Mouse (Mus musculus): ENCODE measurements at regions not wholly inside any gene's neighbourhood (a gene's known extent, or its start where the extent isn't known, plus 50 kb on each side); places are given as distances from the start of the nearest gene placed in this dataset.
"Not testable (repeated sequence)": the region's sequence is repeated elsewhere in the genome, so short reads cannot be mapped to it uniquely, and the experiment has no call there.

GRCm38 (mm10) chr3:130805345-130805744, 75.1 kb upstream of the Rpl34 start:
- 72% methylated on average over 3 of the region's 3 CpGs for WGBS (ENCODE audit: insufficient replicate concordance)
- H3K27ac ChIP-seq (ENCODE audit: low read depth, low read length), result no peak overlapping the region
- no peak overlapping the region for H3K4me3 ChIP-seq (ENCODE audit: low read depth, low read length)
- no peak for ATAC-seq (replicated peaks; ENCODE audit: insufficient number of reproducible peaks, low FRiP score, low TSS enrichment)
- no peaks in the 10 kb centered on the region for H3K27me3 ChIP-seq (ENCODE audit: control insufficient read depth, insufficient read depth, low read length)
- peaks cover 3% of the 10 kb centered on the region; the same call in 1 of the 2 replicates for H3K4me1 ChIP-seq (ENCODE audit: control insufficient read depth, insufficient read depth, low read length)
- H3K4me2 ChIP-seq, result no peak overlapping the region
- no peaks in the 10 kb centered on the region for H3K9me3 ChIP-seq (replicated peaks; ENCODE audit: control insufficient read depth, low read length)
- H3K9ac ChIP-seq (ENCODE audit: low read depth, low read length), result no peak overlapping the region
- H3K36me3 ChIP-seq (ENCODE audit: control insufficient read depth, insufficient read depth, low read length), result no peaks in the 10 kb centered on the region

GRCm38 (mm10) chr3:130804327-130804662, 74.1 kb upstream of the Rpl34 start:
- Histone ChIP-seq H3K27me3 (ENCODE audit: control insufficient read depth, insufficient read depth, low read length) (no peaks in the 10 kb centered on the region), H3K27ac (ENCODE audit: low read depth, low read length) (peak overlapping the region; percentile 73; the same call in 1 of the 2 replicates), H3K4me2 (0 out of 2 replicates have a peak overlapping the region, but pooled peaks have one; percentile 31), H3K4me1 (ENCODE audit: control insufficient read depth, insufficient read depth, low read length) (peaks cover 3% of the 10 kb centered on the region; the same call in 1 of the 2 replicates), H3K9ac (ENCODE audit: low read depth, low read length) (no peak overlapping the region), H3K36me3 (ENCODE audit: control insufficient read depth, insufficient read depth, low read length) (no peaks in the 10 kb centered on the region), H3K4me3 (ENCODE audit: low read depth, low read length) (no peak overlapping the region), H3K9me3 (replicated peaks; ENCODE audit: control insufficient read depth, low read length) (no peaks in the 10 kb centered on the region)
- WGBS (ENCODE audit: insufficient replicate concordance), result 63% methylated on average over 6 of the region's 6 CpGs
- ATAC-seq (replicated peaks; ENCODE audit: insufficient number of reproducible peaks, low FRiP score, low TSS enrichment), result no peak

GRCm38 (mm10) chr3:130803591-130804326, 73.6 kb upstream of the Rpl34 start:
- H3K36me3 ChIP-seq (ENCODE audit: control insufficient read depth, insufficient read depth, low read length), result no peaks in the 10 kb centered on the region
- H3K4me3 ChIP-seq (ENCODE audit: low read depth, low read length), result no peak overlapping the region
- H3K4me1 ChIP-seq (ENCODE audit: control insufficient read depth, insufficient read depth, low read length), result peaks cover 3% of the 10 kb centered on the region; the same call in 1 of the 2 replicates
- H3K9ac ChIP-seq (ENCODE audit: low read depth, low read length), result no peak overlapping the region
- H3K27ac ChIP-seq (ENCODE audit: low read depth, low read length), result peak overlapping the region; percentile 73
- WGBS (ENCODE audit: insufficient replicate concordance), result 32% methylated on average over 12 of the region's 12 CpGs
- peak; percentile 65 for ATAC-seq (replicated peaks; ENCODE audit: insufficient number of reproducible peaks, low FRiP score, low TSS enrichment)
- H3K27me3 ChIP-seq (ENCODE audit: control insufficient read depth, insufficient read depth, low read length), result no peaks in the 10 kb centered on the region
- H3K9me3 ChIP-seq (replicated peaks; ENCODE audit: control insufficient read depth, low read length), result no peaks in the 10 kb centered on the region
- H3K4me2 ChIP-seq, result peak overlapping the region; percentile 31; the same call in 1 of the 2 replicates

GRCm38 (mm10) chr3:130800016-130800415, 69.8 kb upstream of the Rpl34 start:
- no peaks in the 10 kb centered on the region for H3K27me3 ChIP-seq (ENCODE audit: control insufficient read depth, insufficient read depth, low read length)
- no peaks in the 10 kb centered on the region for H3K9me3 ChIP-seq (replicated peaks; ENCODE audit: control insufficient read depth, low read length)
- 43% methylated on average over 2 of the region's 2 CpGs for WGBS (ENCODE audit: insufficient replicate concordance)
- no peaks in the 10 kb centered on the region for H3K36me3 ChIP-seq (ENCODE audit: control insufficient read depth, insufficient read depth, low read length)
- no peak overlapping the region for H3K4me3 ChIP-seq (ENCODE audit: low read depth, low read length)
- peaks cover 7% of the 10 kb centered on the region for H3K4me1 ChIP-seq (ENCODE audit: control insufficient read depth, insufficient read depth, low read length)
- no peak overlapping the region for H3K4me2 ChIP-seq
- no peak for ATAC-seq (replicated peaks; ENCODE audit: insufficient number of reproducible peaks, low FRiP score, low TSS enrichment)
- H3K9ac ChIP-seq (ENCODE audit: low read depth, low read length), result no peak overlapping the region
- no peak overlapping the region for H3K27ac ChIP-seq (ENCODE audit: low read depth, low read length)

- not testable (repeated sequence) for H3K4me2 ChIP-seq; H3K27ac ChIP-seq (ENCODE audit: low read depth, low read length); H3K9ac ChIP-seq (ENCODE audit: low read depth, low read length); H3K9me3 ChIP-seq (replicated peaks; ENCODE audit: control insufficient read depth, low read length); H3K36me3 ChIP-seq (ENCODE audit: control insufficient read depth, insufficient read depth, low read length); H3K27me3 ChIP-seq (ENCODE audit: control insufficient read depth, insufficient read depth, low read length); H3K4me3 ChIP-seq (ENCODE audit: low read depth, low read length); H3K4me1 ChIP-seq (ENCODE audit: control insufficient read depth, insufficient read depth, low read length); ATAC-seq (replicated peaks; ENCODE audit: insufficient number of reproducible peaks, low FRiP score, low TSS enrichment)
- 97% methylated on average over 1 of the region's 1 CpGs for WGBS (ENCODE audit: insufficient replicate concordance)
These were observed 67.8 kb upstream of the Rpl34 start for GRCm38 (mm10) chr3:130797956-130798355.

- 56% methylated on average over 8 of the region's 8 CpGs for WGBS (ENCODE audit: insufficient replicate concordance)
- H3K27ac ChIP-seq (ENCODE audit: low read depth, low read length), result no peak overlapping the region
- no peaks in the 10 kb centered on the region for H3K27me3 ChIP-seq (ENCODE audit: control insufficient read depth, insufficient read depth, low read length)
- no peak for ATAC-seq (replicated peaks; ENCODE audit: insufficient number of reproducible peaks, low FRiP score, low TSS enrichment)
- H3K4me2 ChIP-seq, result no peak overlapping the region
- no peak overlapping the region for H3K4me3 ChIP-seq (ENCODE audit: low read depth, low read length)
- no peaks in the 10 kb centered on the region for H3K36me3 ChIP-seq (ENCODE audit: control insufficient read depth, insufficient read depth, low read length)
- no peak overlapping the region for H3K9ac ChIP-seq (ENCODE audit: low read depth, low read length)
- H3K4me1 ChIP-seq (ENCODE audit: control insufficient read depth, insufficient read depth, low read length), result peaks cover 4% of the 10 kb centered on the region
- H3K9me3 ChIP-seq (replicated peaks; ENCODE audit: control insufficient read depth, low read length), result no peaks in the 10 kb centered on the region
These were observed 66.3 kb upstream of the Rpl34 start for GRCm38 (mm10) chr3:130796531-130796930.

GRCm38 (mm10) chr3:130795396-130795795, 65.2 kb upstream of the Rpl34 start:
- peaks cover 4% of the 10 kb centered on the region for H3K4me1 ChIP-seq (ENCODE audit: control insufficient read depth, insufficient read depth, low read length)
- WGBS (ENCODE audit: insufficient replicate concordance), result 82% methylated on average over 4 of the region's 4 CpGs
- no peak overlapping the region for H3K9ac ChIP-seq (ENCODE audit: low read depth, low read length)
- no peak overlapping the region for H3K4me3 ChIP-seq (ENCODE audit: low read depth, low read length)
- no peaks in the 10 kb centered on the region for H3K27me3 ChIP-seq (ENCODE audit: control insufficient read depth, insufficient read depth, low read length)
- no peak overlapping the region for H3K27ac ChIP-seq (ENCODE audit: low read depth, low read length)
- no peak for ATAC-seq (replicated peaks; ENCODE audit: insufficient number of reproducible peaks, low FRiP score, low TSS enrichment)
- H3K9me3 ChIP-seq (replicated peaks; ENCODE audit: control insufficient read depth, low read length), result no peaks in the 10 kb centered on the region
- no peaks in the 10 kb centered on the region for H3K36me3 ChIP-seq (ENCODE audit: control insufficient read depth, insufficient read depth, low read length)
- H3K4me2 ChIP-seq, result no peak overlapping the region

GRCm38 (mm10) chr3:130794142-130794925, 64.1 kb upstream of the Rpl34 start:
- no peak for ATAC-seq (replicated peaks; ENCODE audit: insufficient number of reproducible peaks, low FRiP score, low TSS enrichment)
- no peak overlapping the region for H3K4me2 ChIP-seq
- no peaks in the 10 kb centered on the region for H3K36me3 ChIP-seq (ENCODE audit: control insufficient read depth, insufficient read depth, low read length)
- H3K4me3 ChIP-seq (ENCODE audit: low read depth, low read length), result no peak overlapping the region
- no peaks in the 10 kb centered on the region for H3K9me3 ChIP-seq (replicated peaks; ENCODE audit: control insufficient read depth, low read length)
- H3K9ac ChIP-seq (ENCODE audit: low read depth, low read length), result no peak overlapping the region
- no peak overlapping the region for H3K27ac ChIP-seq (ENCODE audit: low read depth, low read length)
- peaks cover 4% of the 10 kb centered on the region for H3K4me1 ChIP-seq (ENCODE audit: control insufficient read depth, insufficient read depth, low read length)
- 23% methylated on average over 12 of the region's 13 CpGs for WGBS (ENCODE audit: insufficient replicate concordance)
- H3K27me3 ChIP-seq (ENCODE audit: control insufficient read depth, insufficient read depth, low read length), result no peaks in the 10 kb centered on the region

Measured in heart, embryonic 11.5 days (tissue).